Mouse (Mus musculus) adrenal gland, postnatal 14 days (tissue): ENCODE data around the gene Zfp609. TPM values are rescaled to one million over a fixed set of nuclear protein-coding genes. Genes with fewer than 3 reads are reported as not detected.

ENCODE experiments used
- DNase-seq: peaks from one replicate; pipeline ENCODE4 v3.0.0; 2021; ENCODE audit warnings: mixed read lengths
- total RNA-seq: library from RNA; stranded (reverse); gene quantifications from 2 replicates; pipeline ENCODE4 v1.2.3, GENCODE M21; 2021

Gene Zfp609
- total RNA-seq, 1 experiment from 2014 or later = 35.8 TPM

DNA sequence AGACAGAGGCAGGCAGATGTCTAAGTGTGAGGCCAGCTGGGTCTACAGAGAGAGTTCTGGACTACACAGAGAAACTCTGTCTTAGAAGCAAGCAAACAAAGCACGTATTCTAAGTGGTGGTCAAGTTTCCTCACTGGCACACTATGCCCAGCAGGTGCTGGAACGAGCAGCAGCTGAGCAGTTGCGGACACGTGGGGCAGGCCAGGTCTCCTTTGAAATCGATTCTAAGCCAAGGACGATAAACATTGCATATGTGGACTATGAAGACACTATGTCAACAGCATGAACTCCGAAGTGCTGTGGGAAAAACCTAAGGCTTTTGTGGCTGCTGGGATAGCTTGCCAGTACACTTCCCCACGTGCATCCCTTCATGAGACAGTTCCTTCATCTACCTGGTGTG lies 67.4 kb downstream of the Zfp609 start:
- DNase-seq = no peak

DNA sequence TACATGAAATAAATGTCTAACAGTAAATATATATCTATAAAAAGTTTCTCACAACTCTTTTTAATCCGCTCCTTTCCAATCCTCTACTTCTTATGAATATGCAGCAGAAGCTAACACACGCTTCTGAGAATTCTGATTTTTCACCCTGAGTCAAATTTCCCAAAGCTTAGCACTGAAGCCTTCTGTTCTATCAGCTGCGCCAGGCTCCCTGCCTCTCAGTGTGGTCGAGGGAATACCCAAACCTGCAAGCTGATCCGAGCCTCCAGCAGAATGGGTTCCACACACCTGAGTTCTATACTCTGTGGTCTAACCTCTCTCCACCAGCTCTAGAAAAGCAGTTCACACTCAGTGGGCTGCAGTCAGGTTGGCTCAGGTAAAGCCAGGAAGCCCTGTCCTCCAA lies 68.1 kb downstream of the Zfp609 start:
- no peak for DNase-seq

DNA sequence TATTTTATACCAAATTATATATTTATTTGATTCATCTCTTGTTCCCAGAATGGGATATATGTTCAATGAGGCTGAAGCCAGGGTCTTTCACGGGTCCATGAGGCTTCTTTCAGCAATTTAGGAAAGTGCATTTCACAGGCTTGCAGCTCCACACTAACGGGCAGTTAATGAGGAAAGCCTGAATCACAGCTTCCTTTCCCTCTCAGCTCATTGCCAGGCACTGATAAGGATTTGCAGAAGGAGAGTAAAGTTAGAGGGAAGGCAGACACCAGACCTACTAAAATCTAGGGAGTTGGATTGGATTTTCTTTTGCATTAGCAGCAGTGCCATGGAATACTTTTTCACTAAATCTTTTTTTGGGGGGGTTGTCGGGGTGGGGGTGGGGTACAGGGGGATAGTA lies 69.5 kb downstream of the Zfp609 start:
- no peak for DNase-seq

DNA sequence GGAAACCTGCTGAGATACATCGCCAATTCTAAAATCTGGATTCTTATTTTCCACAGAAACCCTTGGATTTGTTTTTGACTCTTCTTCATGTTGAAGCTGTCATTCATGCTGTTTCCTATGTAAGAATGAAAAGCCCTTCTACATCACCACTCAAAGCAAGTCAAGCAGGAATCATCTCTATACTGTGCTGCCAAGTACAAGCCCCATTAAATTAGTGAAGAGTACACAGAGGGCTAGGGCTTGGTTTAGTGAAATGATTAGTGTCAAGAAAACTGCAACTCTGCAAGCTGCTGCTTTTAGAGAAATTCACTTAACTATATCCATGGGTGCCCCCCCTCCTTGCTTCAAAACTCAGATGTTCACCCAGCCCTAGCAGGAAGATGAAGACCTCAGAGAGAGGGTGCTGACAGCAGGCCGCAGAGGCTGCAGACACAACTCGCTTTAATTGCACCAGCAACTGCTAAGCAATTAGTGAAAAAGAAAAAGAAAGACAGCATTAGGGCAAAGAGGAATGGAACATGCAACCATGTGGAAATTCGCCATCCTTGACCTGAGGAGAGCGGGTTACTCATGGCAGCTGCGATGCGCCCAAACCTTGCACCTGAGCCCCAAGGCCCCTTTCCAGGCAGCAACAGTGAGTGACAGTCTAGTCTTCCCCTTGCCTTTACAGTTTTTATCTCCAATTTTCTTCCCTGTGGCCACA lies 71.5 kb downstream of the Zfp609 start:
- no peak for DNase-seq

DNA sequence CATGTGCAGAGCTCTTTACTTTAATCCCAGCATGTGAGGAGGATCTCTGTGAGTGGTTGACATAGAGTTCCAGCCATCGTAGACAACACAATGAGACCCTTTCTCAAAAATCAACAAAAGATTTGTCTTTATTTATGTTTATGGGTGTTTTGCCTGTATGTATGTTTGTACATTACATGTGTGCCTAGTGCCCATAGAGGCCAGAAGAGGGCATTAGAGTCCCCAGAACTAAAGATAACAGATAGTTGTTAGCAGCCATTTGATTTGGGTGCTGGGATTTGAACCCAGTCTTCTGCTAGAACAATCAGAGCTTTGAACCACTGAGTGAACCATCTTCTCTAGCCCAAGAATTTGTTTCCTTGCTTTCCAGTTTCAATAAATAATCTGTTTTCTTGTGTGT lies 72.2 kb downstream of the Zfp609 start:
- no peak for DNase-seq

DNA sequence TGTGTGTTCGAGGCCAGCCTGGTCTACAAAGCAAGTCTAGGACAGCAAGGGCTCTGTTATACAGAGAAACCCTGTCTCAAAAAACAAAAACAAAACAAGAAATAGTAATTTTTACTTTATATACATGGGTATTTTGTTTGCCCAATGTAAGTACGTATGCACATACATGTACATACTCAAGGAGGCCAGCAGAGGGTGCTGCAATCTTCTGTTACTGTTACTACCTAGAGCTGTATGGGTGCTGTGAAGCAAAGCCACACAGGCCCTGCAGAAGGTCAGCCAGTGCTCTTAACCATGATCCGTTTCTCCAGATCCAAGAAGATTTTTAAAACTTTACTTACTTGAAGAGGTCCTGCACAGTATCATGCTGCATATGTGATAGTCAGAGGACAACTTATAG lies 74.7 kb downstream of the Zfp609 start:
- no peak for DNase-seq

DNA sequence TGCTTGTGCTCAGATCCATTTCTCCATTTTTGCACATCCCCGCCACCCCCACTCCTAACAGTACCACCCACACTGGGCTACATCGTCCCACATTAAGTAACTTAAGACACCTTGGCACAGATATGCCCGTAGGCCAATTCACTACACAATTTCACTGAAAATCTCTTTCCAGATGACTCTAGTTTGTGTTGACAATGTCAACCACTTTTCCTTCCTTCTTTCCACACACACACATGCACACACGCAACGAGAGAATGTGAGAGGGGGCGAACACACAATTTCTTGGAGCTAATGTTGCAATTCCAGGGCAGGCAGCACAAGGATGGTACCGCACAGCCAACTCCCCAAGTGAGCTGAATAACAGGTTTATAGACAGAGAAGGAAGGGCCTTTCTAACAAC lies 75.5 kb downstream of the Zfp609 start:
- DNase-seq = no peak

DNA sequence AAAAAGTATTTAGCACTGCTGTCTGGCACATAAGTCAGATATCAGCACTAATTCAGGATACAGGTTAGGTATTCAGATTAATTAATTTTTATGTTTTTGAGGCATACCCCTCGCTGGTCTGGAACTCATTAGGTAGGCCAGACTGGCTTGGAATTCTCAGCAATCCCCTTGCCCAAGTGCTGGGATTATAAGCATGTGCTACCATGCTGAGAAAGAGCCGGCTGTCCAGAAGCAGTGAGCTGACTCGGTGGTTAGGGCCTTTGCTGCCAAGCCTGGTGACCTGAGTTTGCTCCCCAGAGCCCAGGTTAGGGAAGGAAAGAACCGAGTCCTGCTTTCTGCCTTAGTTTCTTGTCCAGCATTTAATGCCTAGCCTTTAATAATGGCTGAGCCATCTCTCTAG lies 79.3 kb downstream of the Zfp609 start:
- DNase-seq = no peak

DNA sequence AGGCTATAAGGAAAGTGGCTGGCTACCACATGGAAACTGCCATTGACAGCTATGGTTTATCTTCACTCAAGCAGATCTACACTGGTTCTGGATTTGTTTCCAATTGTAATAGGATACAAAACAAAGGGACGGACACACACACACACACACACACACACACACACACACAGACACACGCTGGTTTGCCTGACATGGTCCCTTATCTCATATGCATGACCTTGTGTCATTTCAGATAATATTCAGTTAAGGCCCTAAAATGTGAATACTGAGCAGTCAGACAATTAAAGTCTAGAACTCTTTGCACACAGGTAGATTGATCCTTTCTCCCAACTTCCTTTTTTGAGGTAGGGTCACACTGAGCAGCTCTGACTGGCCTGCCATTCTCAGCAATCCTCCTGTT lies 80.9 kb downstream of the Zfp609 start:
- no peak for DNase-seq

DNA sequence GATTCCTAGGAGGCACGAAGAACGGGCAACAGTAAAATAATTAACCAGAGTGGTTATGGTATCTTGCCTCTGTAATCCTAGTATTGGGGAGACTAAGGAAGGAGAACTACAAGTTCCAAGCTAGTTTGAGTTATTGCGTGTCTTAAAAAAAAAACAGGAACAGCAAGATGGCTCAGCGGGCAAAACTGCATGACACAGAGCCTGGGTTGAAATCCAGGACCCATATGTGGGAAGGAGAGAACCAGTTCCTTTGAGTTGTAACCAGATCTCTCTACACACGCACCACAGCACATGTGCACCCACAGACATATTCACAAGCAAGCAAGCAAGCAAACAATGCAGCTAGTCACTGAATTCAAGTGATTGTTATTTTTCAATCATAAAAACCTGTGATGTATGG lies 81.9 kb downstream of the Zfp609 start:
- no peak for DNase-seq

DNA sequence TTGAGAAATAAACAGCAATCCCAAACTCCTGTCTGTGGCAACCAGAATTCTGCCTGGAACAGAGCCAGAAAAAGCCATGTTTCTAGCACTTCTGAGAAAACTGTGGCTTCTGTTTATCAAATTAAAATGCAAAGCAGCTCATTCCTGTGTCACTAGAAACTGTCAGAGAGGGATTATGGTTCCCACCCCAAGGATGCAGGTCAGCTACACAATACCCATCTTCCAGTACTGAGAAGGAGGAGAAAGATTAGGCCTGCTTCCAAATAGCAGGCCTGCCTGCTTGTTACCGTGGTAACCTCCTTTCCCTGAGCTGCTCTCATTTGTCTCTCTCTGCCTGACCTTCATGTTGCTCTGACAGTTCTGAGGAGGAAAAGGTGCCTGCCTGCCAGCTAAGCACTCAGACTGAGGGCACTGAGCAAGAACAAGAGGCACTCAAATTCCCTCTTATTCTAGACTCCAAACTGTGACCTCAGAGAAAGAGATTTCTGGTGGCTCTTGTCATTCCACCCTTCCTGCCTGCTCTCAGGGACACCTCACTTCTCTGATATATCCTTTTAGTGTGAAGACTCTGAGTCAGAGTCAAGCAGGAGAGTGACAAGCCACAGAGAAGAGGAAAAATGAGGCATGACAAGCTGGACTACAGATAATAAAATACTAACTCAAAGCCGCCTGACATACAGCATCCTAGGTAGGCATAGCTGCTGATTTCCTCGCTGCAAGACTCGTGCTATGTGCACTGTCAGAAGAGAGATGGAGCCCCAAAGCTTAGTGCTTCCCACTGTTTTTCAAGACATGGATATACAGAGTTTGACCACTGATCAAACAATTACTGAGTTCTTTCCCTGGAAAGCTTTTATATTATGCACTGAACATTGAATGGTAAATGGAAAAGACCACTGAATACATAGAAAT lies 82.9 kb downstream of the Zfp609 start:
- DNase-seq = peak; percentile 77

DNA sequence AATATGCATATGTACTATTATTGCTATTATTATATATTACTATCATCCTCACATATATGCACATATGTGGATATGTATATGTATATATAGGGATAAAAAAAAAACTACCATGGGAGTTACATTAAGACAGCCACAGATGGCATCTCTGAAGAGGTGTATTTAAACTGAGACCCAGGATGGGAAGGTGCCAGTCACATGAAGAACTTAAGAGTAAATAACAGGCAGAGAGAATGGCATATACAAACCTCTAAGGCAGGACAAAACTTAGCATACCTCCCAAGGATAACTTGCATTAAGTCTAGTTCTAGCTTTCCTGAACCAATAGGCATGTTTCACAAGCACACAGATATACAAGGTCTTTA lies 83.6 kb downstream of the Zfp609 start:
- no peak for DNase-seq

DNA sequence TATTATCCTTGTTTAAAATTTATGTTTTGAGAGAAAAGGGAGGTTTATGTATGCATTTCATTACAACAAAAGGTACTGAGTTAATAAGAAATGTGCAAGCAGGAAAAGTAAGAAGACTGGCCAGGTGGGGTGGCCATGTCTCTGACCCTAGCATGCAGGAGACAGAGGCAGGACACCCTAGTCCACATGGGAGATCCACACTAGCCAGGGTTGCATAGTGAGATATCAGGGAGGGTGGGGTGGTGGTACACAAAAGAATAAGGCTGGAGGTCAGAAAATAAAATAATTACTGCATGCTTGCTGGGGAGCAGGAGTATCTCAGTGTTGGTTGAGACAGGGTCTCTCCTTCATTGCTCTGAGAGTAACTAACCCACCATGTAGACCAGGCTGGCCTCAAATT lies 84.0 kb downstream of the Zfp609 start:
- DNase-seq = no peak

DNA sequence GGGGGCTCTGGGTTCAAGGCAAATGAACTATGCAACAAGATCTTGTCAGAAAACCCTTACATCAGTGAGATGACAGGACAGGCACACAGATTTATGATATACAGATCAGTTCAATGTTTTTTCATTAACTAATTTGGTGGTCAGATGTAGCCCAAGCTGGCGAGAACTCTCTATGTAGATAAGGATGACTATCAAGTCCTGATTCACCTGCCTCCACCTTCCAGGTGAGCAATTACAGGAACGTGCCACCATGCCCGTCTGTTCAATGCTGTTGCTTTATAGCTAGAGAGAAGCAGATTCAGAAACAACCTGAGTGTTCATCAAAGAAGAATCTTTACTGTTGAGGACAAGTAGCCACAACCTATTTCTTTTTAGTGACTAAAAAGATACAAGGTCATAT lies 84.6 kb downstream of the Zfp609 start:
- DNase-seq = no peak

DNA sequence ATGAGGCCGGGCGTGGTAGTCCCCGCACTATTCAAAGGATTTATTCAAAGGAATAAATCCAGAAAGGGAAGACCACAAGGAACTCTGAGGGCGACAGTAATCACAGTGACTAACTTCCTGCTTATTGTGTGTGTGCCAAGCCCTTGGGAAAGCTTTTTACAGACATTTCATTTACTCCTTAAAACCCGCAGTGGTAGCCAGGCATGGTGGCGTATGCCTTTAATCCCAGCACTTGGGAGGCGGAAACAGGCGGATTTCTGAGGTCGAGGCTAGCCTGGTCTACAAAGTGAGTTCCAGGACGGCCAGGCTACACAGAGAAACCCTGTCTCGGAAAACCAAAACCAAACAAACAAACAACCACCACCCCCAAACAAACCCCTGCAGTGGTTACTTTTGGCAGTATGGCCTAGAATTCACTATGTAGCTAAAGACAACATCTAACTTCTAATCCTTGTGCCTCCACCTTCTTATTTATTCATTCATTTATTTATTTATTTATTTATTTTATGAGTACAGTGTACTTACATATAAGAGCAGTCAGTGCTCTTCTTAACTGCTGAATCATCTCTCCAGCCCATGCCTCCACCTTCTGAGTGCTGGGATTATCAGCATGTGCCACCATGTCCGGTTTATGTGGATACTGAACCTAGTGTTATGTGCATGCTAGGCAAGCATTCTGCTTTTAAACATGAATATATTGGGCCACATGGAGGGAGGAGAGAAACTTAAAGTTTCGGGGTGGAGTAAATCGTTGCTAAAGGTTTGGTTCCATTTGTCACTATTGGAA lies 86.1 kb downstream of the Zfp609 start:
- no peak for DNase-seq

DNA sequence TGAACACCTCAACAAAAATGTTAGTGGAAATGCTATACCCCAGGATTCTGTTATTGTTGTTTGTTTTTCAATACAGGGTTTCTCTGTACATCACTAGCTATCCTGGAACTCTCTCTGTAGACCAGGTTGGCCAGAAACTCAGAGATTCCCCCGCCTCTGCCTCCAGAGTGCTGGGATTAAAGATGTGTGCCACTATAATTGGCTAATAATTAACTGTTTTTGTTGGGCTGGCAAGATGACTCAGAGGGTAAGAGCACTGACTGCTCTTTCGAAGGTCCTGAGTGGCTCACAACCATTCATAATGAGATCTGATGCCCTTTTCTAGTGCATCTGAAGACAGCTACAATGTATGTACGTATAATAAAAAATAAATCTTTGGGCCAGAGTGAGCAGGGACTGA lies 92.4 kb downstream of the Zfp609 start:
- DNase-seq = no peak

DNA sequence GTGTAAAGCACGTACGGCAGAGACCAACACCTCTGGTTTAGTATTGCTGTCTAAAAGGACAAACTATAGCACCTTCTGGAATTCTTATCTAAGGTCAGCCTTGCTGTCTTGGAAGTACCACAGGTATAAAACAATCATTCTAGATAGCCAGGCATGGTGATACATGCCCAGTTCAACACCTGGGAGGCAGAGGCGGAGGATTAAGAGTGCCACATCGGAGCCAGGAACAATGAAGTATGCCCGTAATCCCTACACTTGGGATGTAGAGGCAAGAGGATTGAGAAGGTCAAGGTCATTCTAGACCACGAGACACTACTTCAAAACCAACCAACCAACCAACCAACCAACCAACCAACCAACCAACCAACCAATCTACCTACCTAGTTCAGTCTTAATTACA lies 98.8 kb downstream of the Zfp609 start:
- DNase-seq = no peak

DNA sequence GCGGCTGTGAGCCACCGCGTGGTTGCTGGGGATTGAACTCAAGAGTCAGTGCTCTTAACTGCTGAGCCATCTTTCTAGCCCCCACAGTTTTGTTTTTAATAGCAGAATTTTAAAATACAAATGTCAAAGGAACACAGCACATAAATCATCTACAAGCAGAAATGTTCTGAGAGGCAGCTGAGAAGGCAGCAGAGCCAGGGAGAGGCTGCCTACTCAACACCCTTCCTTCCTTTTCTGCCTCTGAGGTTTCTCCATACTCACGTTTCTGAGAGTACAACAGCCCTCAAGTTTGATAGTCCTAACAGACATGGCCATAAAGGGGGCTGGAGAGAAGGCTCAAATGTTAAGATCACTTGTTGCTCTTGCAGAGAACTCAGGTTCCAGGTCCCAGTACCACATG lies 99.9 kb downstream of the Zfp609 start:
- no peak for DNase-seq

DNA sequence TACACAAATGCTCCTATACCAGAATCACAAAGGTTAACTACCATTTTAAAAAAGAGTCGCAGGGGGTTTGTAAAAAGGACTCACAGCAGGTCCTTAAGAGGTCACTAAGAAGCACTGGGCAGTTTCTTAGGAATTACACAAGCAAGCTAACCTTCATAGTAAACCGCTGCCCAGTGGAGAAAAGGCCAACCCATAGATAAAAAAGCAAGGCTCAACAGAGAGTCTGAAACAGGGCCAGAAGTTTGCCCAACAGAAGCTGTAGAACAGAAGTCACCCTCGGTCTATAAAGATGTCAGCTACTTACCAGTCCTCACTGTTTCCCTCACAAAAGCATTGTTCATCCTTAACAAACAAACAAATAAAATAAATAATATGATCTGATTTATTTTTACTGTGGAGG lies 100.9 kb downstream of the Zfp609 start:
- peak; percentile 72 for DNase-seq

DNA sequence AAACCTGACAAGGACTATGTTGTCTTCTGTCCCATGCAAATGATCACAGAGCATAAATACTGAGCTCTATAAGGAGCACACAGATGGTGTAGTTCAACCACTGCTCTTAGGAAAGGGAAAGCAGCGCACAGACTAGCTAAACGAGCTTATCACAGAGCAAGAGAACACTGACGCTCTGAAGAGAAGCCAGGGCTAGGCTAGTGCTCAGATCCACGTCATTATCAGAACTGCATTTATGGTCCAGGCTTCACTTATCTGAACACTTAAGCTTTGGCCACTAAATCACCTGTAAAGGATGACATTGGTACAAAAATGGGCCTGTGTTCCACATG lies 102.1 kb downstream of the Zfp609 start:
- DNase-seq = no peak

DNA sequence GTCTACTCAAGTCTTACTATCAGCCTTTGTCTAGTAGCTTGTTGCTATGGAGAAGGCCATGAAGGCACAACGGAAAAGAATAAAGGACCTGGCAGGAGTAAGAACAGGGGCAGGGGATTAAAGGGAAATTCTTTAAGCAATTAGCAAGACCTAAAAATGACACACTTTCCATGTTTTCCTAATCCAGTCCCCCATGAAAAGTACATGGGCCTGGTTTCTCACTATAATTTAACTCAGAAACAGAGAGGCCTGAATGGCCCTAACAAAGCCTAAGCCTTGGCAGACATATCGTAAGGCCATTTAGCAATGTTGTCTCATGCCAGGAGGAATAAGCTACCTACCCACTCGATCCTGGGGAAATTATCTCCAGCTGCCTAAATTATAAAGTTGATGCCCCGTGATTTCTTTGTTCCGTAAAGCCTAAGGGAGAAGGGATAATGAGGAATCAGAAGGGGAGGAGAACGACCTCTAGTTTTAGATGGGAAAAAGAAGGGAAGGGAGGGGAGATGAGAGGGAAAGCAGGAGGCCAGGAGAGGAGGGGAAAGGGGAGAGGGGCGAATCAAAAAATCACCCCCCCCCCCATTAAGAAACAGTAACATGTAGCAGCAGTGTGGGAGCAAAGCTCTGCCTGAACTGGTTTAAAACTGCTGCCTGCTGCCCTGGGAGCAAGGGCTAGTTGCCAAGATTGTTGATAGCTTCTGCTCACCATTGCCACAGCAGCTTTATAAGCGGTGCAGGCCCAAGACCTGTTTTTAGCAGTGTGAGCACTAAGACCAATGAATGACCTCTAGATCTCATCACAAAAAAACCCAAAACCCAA lies 102.7 kb downstream of the Zfp609 start:
- DNase-seq = peak; percentile 70

DNA sequence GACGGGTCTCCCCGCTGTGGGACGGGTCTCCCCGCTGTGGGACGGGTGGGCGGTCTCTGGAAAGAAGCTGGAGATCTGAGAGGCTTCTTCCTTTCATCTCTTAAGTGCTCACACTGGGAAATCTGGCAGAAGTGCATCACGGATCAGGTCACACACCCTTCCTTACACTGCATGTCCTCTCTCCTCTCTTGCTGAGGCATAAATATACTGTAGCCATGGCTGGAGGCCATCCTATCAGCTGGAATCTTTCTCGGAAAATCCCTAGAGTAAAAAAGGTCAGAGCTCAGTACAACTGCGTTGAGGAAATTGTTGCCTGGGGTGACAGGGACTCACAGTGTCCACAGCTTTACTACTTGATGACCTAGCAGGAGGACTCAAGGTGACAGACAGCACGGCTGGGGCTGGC lies 106.2 kb downstream of the Zfp609 start:
- DNase-seq = peak; percentile 48
